In the genomic region with DNA sequence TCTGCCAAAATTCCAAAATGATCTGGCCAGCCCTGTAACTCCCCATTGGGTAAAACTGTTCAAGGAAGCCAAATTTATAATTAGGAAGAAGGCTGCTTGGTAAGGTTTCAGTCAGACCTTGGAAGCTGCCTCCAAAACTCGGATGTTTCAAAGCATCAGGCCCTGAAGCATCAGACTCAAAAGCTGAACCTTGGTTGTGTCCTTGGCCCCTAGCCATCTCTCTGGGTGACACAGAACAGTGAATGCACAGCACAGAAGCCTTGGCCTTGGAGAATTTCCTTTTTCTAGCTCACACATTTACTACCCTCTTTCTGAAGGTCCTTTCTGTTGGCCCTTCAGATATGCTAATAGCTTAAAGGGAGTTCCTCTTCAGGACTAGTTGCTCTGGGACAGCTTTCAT, we compare ENCODE assay signal across 14 mouse cellular contexts.
DNase-seq lines count a peak whose midpoint lies in the region; ATAC-seq lines count a peak whose summit lies in the region.
"Had no signal": no experiment of that assay in that cellular context is flagged by ENCODE, and none has a peak within 500 bp of the region (broad histone marks: within the 10 kb centered on the region; RNA-seq: fewer than 3 reads in every experiment).

No protein-coding gene starts in this region.

- DNase-seq in cerebellum, adult 11 months: peak; percentile 4
- peak; percentile 15 for DNase-seq in ovary, postnatal 36 days (ENCODE audit: low spot score)
- no peak for DNase-seq in ovary, postnatal 14 days (ENCODE audit: low spot score)
- DNase-seq in adrenal gland, postnatal 36 days: peak; percentile 76 to 77
- peak; percentile 27 for DNase-seq in testis, postnatal 14 days (ENCODE audit: low spot score)
- DNase-seq in c-Kit-positive CD71-positive TER-119-positive erythroid progenitor cells, embryonic 14.5 days (ENCODE audit: low spot score): no peak
- no peak for DNase-seq in gastrocnemius, adult 18-20 months (ENCODE audit: low spot score)
- DNase-seq: gastrocnemius, adult 2 months; heart, postnatal 4 days; kidney, adult 2 months; layer of hippocampus, adult 9-11 months; thymus, postnatal 36 days had no signal

- no peak for ATAC-seq in cerebellum, adult (ENCODE audit: insufficient number of reproducible peaks, low FRiP score, low TSS enrichment)
- ATAC-seq: midbrain, embryonic 16.5 days had no signal

Comparison
In these comparisons a context has a peak if more than half of its experiments do, and no peak if none do; other contexts are left out.
1. DNase-seq: peak in cerebellum, adult 11 months (single experiment), ovary, postnatal 36 days (single experiment), adrenal gland, postnatal 36 days (2 of 2) and testis, postnatal 14 days (single experiment); none in ovary, postnatal 14 days (single experiment), c-Kit-positive CD71-positive TER-119-positive erythroid progenitor cells, embryonic 14.5 days (single experiment) and gastrocnemius, adult 18-20 months (single experiment).